Mouse (Mus musculus): Measurements from ENCODE around the gene Krt19.

Krt19 gene

DNA sequence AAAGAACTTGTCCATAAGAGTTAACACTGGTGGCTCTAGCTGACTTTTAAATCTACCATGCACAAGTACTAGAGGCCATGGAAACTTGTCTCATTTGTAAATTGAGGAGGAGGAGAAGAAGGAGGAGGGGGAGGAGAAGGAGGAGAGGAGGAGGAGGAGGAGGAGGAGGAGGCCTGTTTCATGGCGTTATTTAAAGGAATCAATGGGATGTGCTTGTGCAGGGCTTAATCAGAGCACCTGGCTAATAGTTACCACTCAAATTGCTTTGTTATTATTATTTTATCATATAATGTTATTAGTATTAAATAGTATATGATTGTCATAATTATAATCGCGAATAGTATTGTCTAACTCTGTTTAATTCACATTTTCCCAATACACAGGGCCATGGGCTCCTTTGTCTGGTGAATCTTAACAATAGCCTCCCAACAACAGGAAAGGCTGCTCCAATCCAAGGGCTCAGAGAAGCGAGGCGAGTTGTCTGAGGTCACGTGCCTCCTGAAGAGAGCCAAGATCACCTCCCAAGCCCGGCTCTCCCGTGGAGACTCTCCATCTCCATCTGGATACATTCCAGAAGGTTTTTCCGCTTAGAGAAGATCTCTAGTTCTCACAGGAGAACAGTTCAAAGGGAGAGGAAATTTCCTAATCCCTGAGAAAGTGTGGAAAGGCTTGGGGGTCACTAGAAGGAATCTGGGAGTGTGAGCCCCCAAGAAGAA lies at the start of gene Krt19:
Gene Krt19, minus strand, starts transcription at position 51 of the 716 bp plus-strand sequence.
- no peak for DNase-seq (ENCODE audit: low spot score)

DNA sequence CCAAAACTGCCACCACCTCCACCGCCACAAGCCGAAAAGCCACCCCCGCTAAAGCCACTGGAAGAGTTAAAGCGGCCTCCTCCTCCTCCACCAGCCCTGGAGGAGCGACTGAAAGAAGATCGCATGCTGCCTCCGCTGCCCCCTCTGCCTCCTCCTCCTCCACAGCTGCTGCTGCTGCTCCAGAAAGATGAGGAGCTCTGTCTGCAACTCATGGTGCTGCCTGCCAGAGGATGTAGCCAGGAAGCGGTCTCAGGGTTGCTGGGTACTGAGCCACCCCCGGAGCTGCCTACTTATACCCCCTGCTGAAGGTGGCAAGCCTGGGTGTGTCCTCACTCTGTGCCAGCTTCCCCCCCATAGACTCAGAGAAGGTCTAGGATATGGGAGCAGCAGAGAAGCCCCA lies 44.5 kb upstream of the Krt19 start, which contains the start of gene Krt9:
Gene Krt9, minus strand, starts transcription at position 255 of the 400 bp plus-strand sequence.
- DNase-seq (ENCODE audit: low spot score), result no peak

DNA sequence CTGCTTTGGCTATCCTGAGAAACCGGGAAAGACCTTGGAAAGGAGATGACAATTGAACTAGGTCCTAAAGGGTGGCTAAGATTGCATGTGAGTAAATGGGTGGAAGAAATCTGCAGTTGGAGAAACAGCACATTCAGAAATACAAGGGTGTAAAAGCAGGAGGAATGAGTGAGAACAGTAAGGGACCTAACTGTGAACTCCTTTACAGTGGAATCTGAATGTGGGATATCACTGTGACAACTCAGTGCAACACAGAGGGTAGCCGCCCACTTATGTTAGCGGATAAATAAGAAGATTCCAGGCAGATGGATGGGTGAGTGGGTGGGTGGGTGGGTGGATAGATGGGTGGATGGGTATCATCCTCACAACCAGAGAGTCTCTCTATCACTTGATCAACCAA lies 43.4 kb upstream of the Krt19 start:
- no peak for DNase-seq (ENCODE audit: low spot score)

DNA sequence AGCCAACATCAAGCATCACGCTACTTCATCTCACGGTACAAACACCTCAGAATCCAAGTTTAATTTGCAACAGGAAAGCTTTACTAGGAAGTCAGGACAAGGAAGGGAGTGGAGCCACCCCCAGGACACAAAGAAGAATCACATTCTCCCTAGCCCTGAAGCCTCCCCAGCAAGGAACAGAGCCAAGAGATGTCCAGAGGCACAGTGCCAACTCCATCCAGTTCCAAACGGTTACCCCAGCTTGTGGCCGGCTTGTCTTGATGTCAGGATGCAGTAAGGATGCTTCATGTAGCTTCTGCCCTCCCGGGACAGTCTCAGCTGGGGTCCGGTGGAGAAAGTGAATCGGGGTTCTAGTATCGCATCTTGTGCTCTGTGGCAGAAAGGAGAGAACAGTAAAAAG lies 38.3 kb upstream of the Krt19 start:
- DNase-seq (ENCODE audit: low spot score), result no peak

DNA sequence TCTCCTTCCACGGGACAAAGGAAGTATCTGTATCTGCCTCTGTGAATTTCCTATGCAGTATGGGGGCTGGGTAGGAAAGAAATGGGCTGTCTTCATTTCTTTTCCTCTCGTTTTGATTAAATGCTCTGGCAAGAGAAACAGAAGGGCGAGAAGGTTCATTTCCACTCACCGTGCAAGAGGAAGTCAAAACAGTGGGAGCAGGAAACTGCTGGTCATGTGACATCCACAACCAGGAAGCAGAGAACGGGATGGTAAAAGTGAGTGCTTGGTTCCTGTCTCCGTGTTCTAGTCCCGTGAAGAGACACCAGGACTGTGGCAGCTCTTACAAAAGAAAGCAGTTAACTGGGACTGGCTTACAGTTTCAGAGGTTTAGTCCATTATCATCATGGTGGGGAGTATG lies 33.3 kb upstream of the Krt19 start:
- DNase-seq (ENCODE audit: low spot score), result no peak

DNA sequence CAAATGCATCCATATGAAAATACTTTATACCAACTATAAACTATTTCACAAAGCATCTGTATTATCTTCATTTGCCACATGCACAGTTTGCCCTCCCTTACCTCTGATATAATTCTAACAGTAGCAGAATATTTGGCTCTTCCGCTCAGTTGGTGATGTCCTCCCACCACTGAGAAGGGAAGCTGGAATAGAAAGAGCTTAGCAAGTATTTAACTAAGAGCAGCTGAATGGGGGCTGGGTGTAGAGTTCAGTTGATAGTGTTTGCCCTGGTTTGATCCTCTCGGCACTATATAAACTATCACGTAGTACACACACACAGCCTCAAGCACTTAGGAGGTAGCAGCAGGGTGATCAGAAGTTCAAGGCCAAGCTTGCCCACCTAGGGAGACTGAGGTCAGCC lies 30.8 kb upstream of the Krt19 start:
- DNase-seq (ENCODE audit: low spot score), result no peak

DNA sequence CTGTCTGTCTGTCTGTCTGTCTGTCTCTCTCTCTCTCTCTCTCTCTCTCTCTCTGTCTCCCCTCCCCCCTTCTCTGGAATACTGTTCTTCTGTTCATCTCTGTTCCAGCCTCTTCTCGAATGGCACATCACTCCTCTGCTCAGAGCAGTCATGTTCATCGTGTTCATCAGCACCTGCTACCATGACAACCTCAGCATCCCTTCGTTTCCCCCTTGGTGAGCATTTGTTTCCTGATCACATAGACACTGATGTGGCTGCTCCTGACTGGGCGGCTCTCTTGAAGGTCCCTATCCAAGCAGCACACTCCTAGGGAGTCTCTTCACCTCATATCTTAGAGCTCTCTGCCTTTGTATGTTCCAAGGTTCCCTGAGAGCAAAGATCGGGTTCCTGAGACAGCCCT lies 29.8 kb upstream of the Krt19 start:
- DNase-seq (ENCODE audit: low spot score), result no peak

DNA sequence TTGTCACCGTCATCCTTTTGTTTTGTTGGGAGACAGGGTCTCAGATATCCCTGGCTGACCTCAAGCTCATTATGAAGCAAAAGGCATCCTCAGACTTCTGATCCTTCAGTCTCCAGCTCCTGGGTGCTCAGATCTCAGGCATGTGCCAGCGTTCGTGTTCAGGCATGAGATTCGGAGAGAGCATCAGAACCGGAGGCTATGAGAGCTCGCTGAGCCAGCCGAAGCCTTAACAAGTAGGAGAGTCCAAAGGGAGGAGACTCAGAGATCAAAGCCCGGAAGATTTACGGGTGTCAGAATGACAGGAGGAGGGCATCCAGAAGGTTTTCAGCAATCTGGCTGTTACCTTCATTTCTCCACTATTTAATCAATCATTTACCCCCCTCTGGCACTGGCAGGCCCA lies 28.3 kb upstream of the Krt19 start:
- no peak for DNase-seq (ENCODE audit: low spot score)

DNA sequence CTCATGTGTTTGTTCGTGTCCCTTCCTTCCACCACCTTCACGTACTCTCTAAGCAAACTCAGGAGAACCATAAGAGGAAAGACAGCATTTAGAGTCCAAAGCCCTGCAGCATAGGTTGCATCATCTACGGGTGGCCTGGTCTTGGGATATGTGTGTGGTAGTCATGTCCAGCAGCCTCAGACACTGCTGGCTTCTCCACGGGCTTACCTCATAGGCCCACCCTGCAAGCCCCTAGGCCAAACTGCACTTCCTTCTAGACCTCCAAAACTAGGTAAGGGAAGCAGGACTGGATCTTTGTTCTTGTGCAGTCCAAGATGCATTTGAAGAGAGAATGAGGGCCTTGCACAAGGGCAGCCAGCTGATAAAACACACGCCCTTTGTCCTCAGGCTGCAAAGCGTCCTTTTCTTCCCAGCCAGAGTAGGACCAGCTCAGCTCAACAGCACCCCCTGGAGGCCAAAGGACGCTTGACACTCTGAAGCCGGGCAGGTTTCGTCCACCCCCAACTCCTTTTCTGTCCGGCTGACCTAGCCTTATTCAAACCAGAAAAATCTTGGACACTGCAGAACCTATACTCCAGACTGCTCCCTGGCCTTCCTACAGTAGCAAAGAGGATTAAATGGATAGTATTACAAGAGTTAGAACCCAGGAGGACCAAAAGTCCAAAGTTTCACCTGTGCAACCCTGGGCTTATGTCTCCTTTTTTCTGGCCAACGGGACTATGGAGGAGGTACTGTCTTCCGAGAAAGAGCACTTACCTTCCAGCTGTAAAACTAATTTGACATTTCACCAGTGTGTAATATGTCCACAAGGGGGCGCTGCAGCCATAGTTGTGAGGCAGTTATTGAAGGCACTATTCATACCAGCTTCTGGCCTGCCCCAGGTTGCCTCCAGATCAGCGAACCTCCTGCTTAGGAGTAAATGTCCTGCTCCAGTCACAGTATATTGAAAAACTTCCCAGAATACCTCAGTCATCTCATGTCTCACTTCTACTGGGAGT lies 20.6 kb upstream of the Krt19 start:
- peak; percentile 12 for DNase-seq (ENCODE audit: low spot score)

DNA sequence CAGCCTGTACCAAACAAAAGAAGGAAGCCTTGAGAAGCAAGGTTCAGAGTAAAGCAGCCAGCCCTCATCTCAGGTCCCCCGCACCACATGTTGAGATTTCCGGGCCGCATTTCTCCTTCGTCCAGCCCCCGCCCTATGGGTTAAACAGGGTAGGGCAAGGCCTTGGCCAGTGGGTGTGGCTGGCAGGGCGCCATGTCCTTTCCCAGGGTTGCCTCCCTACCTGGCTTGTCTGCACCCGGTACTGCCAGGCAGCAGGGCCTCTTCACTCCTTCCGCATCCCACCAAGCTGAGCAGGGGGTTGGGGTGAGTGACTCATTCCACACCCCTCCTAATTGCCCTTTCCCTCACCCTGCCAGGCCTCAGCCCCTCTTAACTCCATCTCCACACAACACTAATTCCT lies 19.6 kb upstream of the Krt19 start:
- DNase-seq (ENCODE audit: low spot score), result no peak

DNA sequence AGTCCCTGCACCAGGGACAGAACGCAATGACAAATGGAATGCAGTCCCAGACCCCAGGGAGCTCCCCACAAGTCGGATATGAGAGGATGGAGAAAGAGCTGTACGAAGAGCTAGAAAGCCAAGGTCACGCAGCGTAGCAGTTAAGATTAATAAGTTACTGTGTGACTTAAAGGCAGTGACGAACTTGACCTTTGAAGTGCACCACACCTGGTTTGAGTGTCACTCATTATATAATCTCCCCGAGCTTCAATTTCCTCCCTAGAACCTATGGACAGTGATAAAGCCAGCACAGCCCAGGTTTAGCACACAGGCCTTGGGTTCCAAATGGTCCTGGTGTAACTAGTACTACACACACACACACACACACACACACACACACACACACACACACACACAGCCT lies 15.9 kb upstream of the Krt19 start:
- no peak for DNase-seq (ENCODE audit: low spot score)

DNA sequence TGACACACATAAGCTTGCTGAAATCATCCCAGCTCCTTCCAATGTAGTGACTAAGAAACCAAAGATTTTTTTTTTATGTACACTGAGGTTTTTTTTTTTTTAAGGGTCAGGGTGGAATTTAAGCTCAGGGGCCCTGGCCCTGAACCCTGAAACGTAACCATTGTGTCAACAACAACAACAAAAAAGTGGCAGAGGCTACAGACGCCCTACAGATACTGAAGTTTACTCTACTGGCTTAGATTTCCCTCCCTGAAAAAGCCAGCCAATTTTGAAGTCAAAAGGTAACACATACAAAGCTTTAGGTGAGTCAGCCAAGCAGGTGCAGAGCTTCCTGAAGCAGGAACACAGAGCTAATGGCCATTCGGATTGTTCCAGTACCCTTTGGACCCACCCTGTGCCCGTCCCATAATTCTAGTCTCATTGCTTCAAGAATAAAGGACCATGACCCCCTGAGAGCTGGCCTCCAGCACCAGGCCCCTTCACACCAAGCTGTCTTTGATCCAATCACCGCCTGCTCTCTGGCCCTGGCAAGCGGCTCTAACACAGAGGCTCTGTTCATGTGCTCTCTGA lies 9.5 kb upstream of the Krt19 start:
- DNase-seq (ENCODE audit: low spot score), result no peak

DNA sequence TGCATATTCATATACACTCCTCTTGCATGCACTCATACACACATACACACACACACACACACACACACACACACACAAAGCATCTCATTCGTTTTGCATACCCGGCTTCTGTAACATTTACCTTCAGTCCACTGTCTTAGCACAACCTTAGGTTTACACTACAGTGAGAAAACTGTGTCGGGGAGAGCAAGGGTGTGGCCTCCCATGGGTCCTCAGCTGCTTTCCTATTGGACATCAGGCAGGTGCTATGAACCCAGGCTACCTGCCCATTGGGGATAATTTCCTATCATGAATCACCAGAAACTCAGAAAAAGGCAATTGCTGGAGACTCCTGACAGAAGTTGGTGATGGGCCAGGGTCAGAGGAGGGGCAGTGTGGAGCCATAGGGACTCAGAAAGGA lies 8.9 kb upstream of the Krt19 start:
- DNase-seq (ENCODE audit: low spot score), result no peak

DNA sequence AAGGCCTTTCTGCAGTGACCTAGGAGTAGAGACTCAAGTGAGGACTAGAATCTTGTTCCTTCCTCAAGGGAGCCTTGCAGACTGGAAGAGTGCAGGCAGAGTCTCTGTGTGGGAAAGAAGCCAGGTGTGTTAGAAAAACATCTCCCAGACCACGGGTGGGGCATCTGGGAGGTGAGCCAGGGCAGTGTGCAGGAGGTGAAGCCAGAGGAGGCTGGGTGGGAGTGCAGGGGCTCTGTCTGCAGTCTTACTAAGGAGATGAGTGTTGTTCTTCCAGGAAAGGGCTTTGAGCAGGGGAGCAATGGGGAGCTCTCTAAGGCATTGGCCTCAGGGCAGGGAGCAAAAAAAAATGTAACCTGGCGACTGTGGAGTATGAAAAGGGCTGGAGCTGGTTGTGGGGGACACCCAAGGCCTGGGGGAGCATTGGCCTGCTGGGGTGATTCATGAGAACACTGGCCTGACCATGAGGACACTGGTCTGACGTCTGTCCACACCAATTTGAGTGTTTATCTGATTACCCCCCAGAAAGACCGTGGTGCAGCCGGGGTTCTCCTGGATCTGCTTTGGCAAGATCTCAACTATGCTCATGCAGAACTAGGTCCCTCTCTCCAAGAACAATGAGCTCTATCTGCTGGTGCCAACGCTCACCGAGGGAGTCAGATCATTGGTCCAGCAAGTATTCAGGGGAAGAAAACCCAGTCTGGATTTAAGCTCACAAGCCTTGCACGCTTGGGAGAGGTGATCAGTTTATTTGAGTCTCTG lies 7.2 kb upstream of the Krt19 start:
- DNase-seq (ENCODE audit: low spot score), result no peak

DNA sequence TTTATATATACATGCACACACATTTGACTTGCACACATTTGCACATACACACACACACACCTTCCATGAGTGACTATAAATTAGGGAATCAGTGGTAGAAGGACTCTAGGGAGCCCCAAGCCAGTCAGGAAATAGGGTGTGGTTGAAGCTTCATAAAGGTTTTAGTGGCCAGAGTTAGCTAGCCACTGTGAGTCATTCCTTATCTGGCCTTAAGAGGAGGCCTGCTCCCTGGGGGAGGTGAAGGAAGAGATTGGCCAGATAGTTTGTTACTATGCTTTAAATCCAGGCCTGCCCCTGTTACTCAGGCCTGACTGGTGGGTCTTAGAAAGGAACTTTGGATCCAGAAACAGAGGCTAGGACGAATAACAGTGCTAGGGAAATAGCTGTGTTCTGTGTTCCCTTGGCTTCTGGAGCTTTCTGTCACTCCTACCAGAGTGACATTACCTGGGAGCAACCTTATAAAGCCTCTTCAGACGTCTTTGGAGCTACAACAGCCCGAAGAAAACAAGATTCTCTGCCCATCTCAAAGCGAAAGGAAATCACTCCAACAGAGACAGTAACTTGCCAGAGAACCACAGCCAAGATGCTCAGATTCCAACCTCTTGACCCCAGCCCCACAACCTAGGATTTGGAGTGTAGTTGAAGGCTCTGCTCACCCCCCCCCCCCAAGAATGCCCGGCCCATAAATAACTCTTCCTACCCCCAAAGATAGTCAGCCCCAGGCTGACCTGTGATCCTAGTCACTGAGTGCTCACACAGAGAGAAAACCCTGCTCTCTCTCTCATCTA lies 705 bp downstream of the Krt19 start:
- no peak for DNase-seq (ENCODE audit: low spot score)

DNA sequence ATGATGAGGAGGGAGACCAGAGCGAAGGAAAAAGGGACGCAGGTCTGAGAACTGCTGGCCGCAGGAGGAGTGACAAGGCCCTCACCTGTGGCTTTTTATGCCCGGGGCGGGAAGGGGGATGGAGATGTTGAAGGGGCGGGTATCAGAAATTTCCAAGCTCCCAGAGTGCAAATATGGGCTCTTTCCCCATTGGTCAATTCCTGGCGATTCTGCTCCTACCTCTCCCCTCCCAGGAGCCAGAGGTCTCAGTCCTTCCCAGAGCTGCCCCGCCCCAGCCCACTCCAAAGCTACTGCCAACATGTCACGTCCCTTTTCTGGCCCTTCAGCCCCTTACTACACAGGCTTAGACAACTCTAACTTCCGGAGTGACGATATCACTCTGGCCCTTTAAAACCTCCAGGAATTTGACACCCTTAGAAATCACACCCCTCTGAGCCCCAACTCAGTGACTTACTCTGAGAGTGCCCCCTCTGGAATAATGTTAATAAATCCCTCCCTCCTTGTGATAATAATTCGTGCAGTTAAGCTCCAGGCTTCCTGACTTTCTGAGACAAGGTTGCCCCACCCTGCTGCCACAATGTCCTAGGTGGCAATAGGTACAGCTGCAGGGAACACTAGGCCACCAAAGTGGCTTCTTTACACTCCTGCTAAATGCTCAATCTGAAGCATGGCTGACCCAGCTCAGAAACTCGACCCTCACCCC lies 2.5 kb downstream of the Krt19 start:
- no peak for DNase-seq (ENCODE audit: low spot score)

DNA sequence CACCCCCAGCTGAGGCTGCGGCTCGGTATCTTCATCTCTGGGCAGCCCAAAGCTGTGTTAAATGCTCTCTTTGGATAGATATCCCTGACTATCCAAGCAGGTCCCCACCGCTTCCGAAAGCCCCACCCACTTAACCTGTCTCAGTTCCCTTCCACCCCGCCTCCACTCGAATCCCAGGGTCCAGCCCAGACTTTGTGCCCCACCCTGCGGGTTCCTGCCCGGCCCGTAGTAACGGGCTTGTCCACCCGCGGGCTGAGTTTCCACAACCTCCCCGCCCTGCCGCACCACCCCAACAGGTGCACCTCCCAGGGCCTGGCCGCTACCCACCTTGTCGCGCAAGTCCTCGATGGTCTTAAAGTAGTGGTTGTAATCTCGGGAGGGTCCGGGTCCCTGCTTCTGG lies 3.4 kb downstream of the Krt19 start:
- DNase-seq (ENCODE audit: low spot score), result no peak

DNA sequence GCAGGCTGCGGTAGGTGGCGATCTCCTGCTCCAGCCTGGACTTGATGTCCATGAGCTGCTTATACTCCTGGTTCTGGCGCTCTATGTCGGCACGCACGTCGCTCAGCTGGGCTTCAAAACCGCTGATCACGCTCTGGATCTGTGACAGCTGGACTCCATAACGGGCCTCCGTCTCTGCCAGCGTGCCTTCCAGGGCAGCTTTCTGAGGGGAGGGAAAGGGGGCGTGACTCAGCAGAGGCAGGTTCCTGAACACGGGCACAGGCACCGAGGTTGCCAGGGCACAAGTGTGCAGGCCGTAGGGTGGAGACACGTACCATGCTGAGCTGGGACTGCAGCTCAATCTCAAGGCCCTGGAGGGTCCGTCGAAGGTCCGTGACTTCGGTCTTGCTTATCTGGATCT lies 7.5 kb downstream of the Krt19 start:
- DNase-seq (ENCODE audit: low spot score), result no peak

DNA sequence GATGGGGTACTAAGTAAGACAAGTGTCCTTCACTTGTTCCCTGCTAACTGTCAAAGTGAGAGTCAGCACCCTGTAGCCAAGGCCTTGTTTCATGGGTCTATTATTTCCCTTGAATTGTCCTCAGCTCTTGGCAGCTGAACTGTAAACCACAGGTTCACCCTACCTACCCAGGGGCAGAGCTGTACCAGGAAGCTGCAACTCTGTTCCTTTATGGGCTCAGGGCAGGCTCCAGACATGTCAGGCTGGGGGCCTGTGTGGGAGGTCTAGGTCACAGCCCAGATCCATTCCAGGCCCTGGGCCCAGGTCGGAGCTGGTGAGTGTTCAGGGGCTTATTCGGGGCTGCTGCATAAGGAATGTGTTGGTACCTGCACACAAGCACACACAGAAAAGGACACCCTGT lies 9.1 kb downstream of the Krt19 start:
- no peak for DNase-seq (ENCODE audit: low spot score)

DNA sequence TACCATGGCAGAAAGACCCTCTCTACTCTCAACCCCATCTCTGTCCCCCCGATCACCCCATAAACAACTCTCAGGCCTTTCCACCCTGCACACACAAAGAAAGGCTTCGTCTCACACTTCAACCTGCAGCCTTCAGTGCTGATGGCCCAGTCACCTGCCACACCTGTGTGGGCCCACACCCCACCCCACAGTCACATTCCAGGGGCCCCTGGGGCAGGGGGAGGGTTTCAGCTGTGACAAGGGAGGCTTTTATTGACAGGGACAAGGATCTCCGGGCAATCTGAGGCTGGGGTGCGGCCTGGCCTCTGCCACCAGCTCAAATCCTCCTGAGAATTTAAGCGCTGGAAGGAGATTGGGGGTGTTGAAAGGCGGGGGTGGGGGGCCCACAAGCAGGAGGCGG lies 9.7 kb downstream of the Krt19 start:
- DNase-seq (ENCODE audit: low spot score), result no peak

DNA sequence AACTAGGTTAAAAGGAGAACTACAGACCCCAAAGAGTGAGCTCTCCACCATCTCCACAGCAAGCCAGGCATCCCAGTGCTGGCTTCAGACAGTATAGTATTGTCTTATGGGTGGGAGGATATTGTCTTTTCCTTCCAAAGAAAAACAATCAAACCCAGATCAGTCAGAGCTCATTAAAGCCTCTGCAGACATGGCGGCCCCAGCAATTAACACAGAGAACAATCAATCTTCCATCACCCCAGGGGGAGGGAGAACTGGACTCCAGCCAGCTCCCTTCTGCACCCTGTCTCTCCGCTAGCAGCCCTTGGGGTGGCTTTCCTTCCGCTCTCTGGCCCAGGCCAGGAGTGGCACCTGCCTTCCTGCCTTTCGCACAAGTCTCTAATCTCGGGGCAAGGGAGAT lies 10.8 kb downstream of the Krt19 start:
- no peak for DNase-seq (ENCODE audit: low spot score)
